Mouse (Mus musculus) gastrocnemius, adult 18-20 months (tissue): ENCODE measurements at regions not wholly inside any gene's neighbourhood (a gene's known extent, or its start where the extent isn't known, plus 50 kb on each side); places are given as distances from the start of the nearest gene placed in this dataset.

Source experiments
- DNase-seq: peaks from one replicate; pipeline ENCODE4 v3.0.0; 2021; ENCODE audit warnings: low spot score

DNA sequence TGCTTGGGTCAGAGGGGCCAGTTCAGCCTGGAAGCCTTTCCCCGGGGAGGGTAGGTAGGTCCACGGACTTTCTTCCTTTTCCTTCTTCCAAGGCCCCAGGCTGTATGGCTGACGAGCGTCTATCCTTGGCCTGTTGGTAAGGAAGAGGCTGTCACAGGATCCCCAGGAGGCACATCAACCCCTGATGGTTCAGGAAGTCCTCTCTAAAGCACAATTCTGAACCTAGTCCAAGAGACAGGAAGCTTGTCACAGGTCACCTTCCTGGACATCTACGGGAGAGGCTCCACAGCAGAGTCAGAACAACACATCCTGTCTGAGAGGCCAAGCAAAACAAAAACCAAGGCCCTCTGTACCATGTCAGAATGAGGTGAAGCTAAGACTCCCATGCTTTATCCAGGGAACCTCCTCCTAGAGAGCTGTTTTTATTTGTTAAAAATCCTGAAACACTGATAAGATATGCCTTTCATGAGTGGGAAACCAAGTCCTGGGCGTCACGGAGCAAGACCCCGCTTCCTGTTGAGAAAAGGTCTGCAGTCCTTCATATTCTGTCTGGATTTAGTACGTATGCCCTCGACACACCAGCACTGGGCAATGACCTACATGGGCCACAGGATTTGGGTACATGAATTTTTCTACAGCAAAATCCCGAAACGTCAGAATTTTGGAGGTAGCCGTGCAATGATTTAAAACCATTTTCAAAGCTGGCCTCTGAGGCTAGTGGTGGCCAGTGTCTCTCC is 52.0 kb upstream of the Snrk start:
- peak; percentile 34 for DNase-seq

- peak; percentile 68 for DNase-seq
Measured at GRCm38 (mm10) chr9:122055820-122056550, 59.1 kb upstream of the Pomgnt2 start.

- no peak for DNase-seq
Measured at GRCm38 (mm10) chr9:122051716-122052115, 54.8 kb upstream of the Pomgnt2 start.

GRCm38 (mm10) chr9:122051096-122051495 is 54.2 kb upstream of the Pomgnt2 start:
- DNase-seq: no peak

DNA sequence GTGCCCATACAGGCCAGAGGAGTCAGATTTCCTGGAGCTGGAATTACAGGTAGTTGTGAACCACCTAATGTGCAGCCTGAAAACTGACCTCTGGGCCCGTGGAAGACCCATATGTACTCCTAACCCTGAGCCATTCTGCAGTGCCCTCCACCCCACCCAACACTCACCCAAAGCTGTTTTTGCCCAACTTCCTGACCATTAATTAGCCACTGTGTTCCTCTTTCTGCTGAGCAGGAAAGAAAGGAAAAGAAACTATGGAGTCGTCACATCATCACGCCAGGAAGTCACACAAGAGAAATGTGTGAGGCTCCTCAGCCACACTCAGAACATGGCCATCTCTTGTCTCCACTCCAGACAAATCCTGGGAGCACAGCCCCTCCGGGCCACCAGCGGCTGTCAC is 52.1 kb upstream of the Pomgnt2 start:
- DNase-seq: no peak

GRCm38 (mm10) chr9:122047962-122048625 is 51.2 kb upstream of the Pomgnt2 start:
- no peak for DNase-seq
